Mouse (Mus musculus) hindlimb bud, embryonic 11.5 days (tissue): ENCODE measurements at regions not wholly inside any gene's neighbourhood (a gene's known extent, or its start where the extent isn't known, plus 50 kb on each side); places are given as distances from the start of the nearest gene placed in this dataset.

ENCODE experiments used
- DNase-seq: peaks from one replicate; pipeline ENCODE4 v3.0.0-alpha.2; 2012; ENCODE audit warnings: low read depth, low spot score; ENCODE audit errors: extremely low spot score

GRCm38 (mm10) chr8:102443006-102443405 is 342.4 kb downstream of the Cdh11 start:
- DNase-seq, result no peak

GRCm38 (mm10) chr8:102421828-102422227 is 363.6 kb downstream of the Cdh11 start:
- no peak for DNase-seq

- DNase-seq, result no peak
Measured at GRCm38 (mm10) chr8:102414931-102415330, 370.5 kb downstream of the Cdh11 start.

GRCm38 (mm10) chr8:102413446-102413845 is 372.0 kb downstream of the Cdh11 start:
- no peak for DNase-seq

- no peak for DNase-seq
Measured at GRCm38 (mm10) chr8:102387591-102387990, 397.9 kb downstream of the Cdh11 start.

- no peak for DNase-seq
Measured at GRCm38 (mm10) chr8:102345392-102345791, 440.1 kb downstream of the Cdh11 start.

- no peak for DNase-seq
Measured at GRCm38 (mm10) chr8:102332511-102332910, 452.9 kb downstream of the Cdh11 start.

- no peak for DNase-seq
Measured at GRCm38 (mm10) chr8:102331151-102331550, 454.3 kb downstream of the Cdh11 start.

- DNase-seq, result no peak
Measured at GRCm38 (mm10) chr8:102329955-102330354, 455.5 kb downstream of the Cdh11 start.
